Mouse (Mus musculus): Measurements from ENCODE around the gene Lpcat1. TPM values are rescaled to one million over a fixed set of nuclear protein-coding genes. Genes with fewer than 3 reads are reported as not detected.

Lpcat1 gene
- polyA plus RNA-seq (2014; fragmentation: Nextera tagmentation; extraction: Ambion mirVana), result 81.8 and 85.3 TPM in 2 replicates

DNA sequence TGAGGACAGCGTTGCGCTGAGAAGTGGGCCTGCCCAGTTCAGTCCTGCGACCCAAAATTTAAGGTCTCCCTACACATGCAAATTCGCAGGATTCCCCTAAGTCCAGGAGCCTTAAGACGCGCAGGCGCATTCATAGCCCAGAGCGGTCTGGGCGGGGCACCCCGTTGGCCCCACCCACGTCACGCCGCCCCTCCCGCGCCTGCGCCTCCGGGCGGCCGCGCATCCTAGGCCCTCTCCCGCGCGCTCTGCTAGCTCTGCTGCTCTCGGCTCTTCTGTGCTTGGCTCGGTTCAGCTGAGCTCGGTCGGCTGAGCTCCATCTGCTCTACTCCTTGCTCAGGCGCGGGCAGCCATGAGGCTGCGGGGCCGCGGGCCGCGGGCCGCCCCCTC, at the start of gene Lpcat1:
Gene Lpcat1, plus strand, starts transcription at position 164 of the 387 bp plus-strand sequence.
- ATAC-seq (ENCODE audit: insufficient read depth) (peak; percentile 97), DNase-seq (peak; percentile 96)
- peak within 1 kb of the TSS; percentile 98 for H3K27ac ChIP-seq (ENCODE audit: low read depth)
- H3K36me3 ChIP-seq (ENCODE audit: insufficient read depth), result 0 out of 2 replicates have a peak, but pooled peaks cover 8% of the 10 kb centered on the region
- TF ChIP-seq CTCF (IDR thresholded peaks at IDR 0.05; ENCODE audit: low read depth), result no peak
- H3K9me3 ChIP-seq (ENCODE audit: low read depth, low read length), result no peaks in the 10 kb centered on the region
- under 1% methylated on average over 35 of the region's 35 CpGs for WGBS
- no peaks in the 10 kb centered on the region for H3K27me3 ChIP-seq (ENCODE audit: insufficient read depth, low read length)
- H3K4me3 ChIP-seq (ENCODE audit: low read depth, low read length), result peak within 1 kb of the TSS; percentile 95
- H3K9ac ChIP-seq, result peak within 1 kb of the TSS; percentile 91
- H3K4me1 ChIP-seq (ENCODE audit: insufficient read depth), result peaks cover 14% of the 10 kb centered on the region
- H3K4me2 ChIP-seq, result peak within 1 kb of the TSS; percentile 91

GRCm38 (mm10) chr13:73417478-73418220, 49.3 kb upstream of the Lpcat1 start:
- ATAC-seq (ENCODE audit: insufficient read depth) (no peak), DNase-seq (peak; percentile 53)
- Histone ChIP-seq H3K9ac (no peak overlapping the region), H3K4me2 (no peak overlapping the region), H3K9me3 (ENCODE audit: low read depth, low read length) (no peaks in the 10 kb centered on the region), H3K27ac (ENCODE audit: low read depth) (no peak overlapping the region), H3K4me3 (ENCODE audit: low read depth, low read length) (no peak overlapping the region), H3K36me3 (ENCODE audit: insufficient read depth) (no peaks in the 10 kb centered on the region), H3K4me1 (ENCODE audit: insufficient read depth) (no peaks in the 10 kb centered on the region), H3K27me3 (ENCODE audit: insufficient read depth, low read length) (no peaks in the 10 kb centered on the region)
- peak; percentile 48 for TF ChIP-seq CTCF (IDR thresholded peaks at IDR 0.05; ENCODE audit: low read depth)
- WGBS, result 41% methylated on average over 15 of the region's 15 CpGs

GRCm38 (mm10) chr13:73418297-73418696, 48.7 kb upstream of the Lpcat1 start:
- Histone ChIP-seq H3K4me1 (ENCODE audit: insufficient read depth) (no peaks in the 10 kb centered on the region), H3K9me3 (ENCODE audit: low read depth, low read length) (no peaks in the 10 kb centered on the region)

DNA sequence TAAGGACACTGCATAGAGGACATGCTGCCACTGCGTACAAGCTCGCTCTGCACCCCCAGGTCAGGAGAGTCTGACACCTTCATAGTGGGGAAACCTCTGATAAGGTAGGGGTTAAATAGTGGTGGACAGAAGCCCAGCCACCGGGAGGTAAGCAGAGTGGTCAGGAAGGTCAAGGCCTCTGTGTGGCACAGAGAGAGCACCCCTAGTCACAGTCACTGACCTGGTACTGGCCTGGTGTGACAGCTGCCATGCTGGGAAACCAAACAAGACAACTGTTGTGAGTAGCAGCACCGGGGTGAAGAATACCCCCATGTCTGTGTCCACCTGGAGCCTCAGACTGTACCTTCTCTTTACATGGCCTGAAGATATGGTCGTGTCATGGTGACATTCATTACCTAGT, 47.8 kb upstream of the Lpcat1 start:
- ATAC-seq (ENCODE audit: insufficient read depth), result no peak
- DNase-seq, result no peak

More at GRCm38 (mm10) chr13:73418297-73418696, 48.7 kb upstream of the Lpcat1 start:
- ATAC-seq (ENCODE audit: insufficient read depth) (no peak), DNase-seq (no peak)
- no peak overlapping the region for H3K4me3 ChIP-seq (ENCODE audit: low read depth, low read length)
- no peak overlapping the region for H3K4me2 ChIP-seq
- no peak overlapping the region for H3K27ac ChIP-seq (ENCODE audit: low read depth)
- WGBS, result 63% methylated on average over 12 of the region's 12 CpGs
- no peaks in the 10 kb centered on the region for H3K36me3 ChIP-seq (ENCODE audit: insufficient read depth)
- H3K9ac ChIP-seq, result no peak overlapping the region
- no peak for TF ChIP-seq CTCF (IDR thresholded peaks at IDR 0.05; ENCODE audit: low read depth)
- H3K27me3 ChIP-seq (ENCODE audit: insufficient read depth, low read length), result no peaks in the 10 kb centered on the region

DNA sequence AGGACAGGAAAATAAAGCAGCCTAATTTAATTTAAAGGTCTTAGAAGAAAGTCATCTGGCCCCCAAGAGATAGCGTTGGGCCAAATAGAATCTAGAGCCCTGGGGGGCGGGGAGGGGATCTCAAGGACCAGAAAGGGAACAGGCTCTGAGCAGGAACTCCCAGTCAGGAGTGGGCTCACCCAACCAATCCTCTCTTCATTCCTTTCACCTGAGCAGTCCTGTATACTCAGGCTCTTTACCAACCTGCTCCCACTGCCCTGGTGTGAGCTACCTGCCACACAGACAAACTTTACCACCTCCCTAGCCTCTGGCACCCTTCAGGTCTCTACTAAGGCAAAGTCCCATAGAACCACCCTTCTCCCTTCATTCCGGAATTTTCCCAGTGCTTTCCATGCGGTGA, 44.0 kb upstream of the Lpcat1 start:
- 56% methylated on average over 4 of the region's 4 CpGs for WGBS
- ATAC-seq (ENCODE audit: insufficient read depth), result no peak
- no peak overlapping the region for H3K9ac ChIP-seq

More for the DNA sequence above, 47.8 kb upstream of the Lpcat1 start:
- Histone ChIP-seq H3K27ac (ENCODE audit: low read depth) (no peak overlapping the region), H3K4me3 (ENCODE audit: low read depth, low read length) (no peak overlapping the region), H3K9ac (no peak overlapping the region), H3K4me1 (ENCODE audit: insufficient read depth) (no peaks in the 10 kb centered on the region), H3K4me2 (no peak overlapping the region), H3K27me3 (ENCODE audit: insufficient read depth, low read length) (no peaks in the 10 kb centered on the region), H3K9me3 (ENCODE audit: low read depth, low read length) (no peaks in the 10 kb centered on the region), H3K36me3 (ENCODE audit: insufficient read depth) (no peaks in the 10 kb centered on the region)
- 66% methylated on average over 5 of the region's 5 CpGs for WGBS
- TF ChIP-seq CTCF (IDR thresholded peaks at IDR 0.05; ENCODE audit: low read depth), result no peak

DNA sequence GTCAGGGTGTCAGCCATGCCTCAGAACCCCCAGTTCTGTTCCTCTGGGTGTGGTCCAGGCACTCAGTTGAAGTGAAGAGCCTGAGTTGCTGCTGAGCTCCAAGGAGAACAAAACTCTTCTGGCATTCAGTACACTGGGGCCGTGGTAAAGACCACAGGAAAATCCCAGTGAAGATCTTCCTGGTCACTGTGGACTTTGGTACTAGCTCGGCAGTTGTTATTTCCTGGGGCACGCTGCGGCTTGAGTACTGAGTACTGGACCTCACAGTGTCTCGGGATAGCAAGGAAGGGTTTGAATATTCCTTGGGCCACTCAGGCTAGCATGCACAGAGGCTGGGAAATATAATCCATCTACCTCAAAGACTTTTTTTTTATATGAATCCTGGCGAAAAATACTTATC, 42.0 kb upstream of the Lpcat1 start:
- no peak overlapping the region for H3K9ac ChIP-seq
- no peaks in the 10 kb centered on the region for H3K4me1 ChIP-seq (ENCODE audit: insufficient read depth)
- no peak for TF ChIP-seq CTCF (IDR thresholded peaks at IDR 0.05; ENCODE audit: low read depth)
- no peaks in the 10 kb centered on the region for H3K9me3 ChIP-seq (ENCODE audit: low read depth, low read length)
- H3K27me3 ChIP-seq (ENCODE audit: insufficient read depth, low read length), result no peaks in the 10 kb centered on the region
- H3K27ac ChIP-seq (ENCODE audit: low read depth), result no peak overlapping the region
- no peak for ATAC-seq (ENCODE audit: insufficient read depth)
- no peak overlapping the region for H3K4me2 ChIP-seq
- no peaks in the 10 kb centered on the region for H3K36me3 ChIP-seq (ENCODE audit: insufficient read depth)
- WGBS, result 69% methylated on average over 6 of the region's 6 CpGs
- no peak for DNase-seq
- H3K4me3 ChIP-seq (ENCODE audit: low read depth, low read length), result no peak overlapping the region

More for the DNA sequence above, 44.0 kb upstream of the Lpcat1 start:
- no peaks in the 10 kb centered on the region for H3K9me3 ChIP-seq (ENCODE audit: low read depth, low read length)
- no peaks in the 10 kb centered on the region for H3K36me3 ChIP-seq (ENCODE audit: insufficient read depth)
- H3K4me1 ChIP-seq (ENCODE audit: insufficient read depth), result no peaks in the 10 kb centered on the region
- H3K27ac ChIP-seq (ENCODE audit: low read depth), result no peak overlapping the region
- no peak for DNase-seq
- H3K4me2 ChIP-seq, result no peak overlapping the region
- H3K4me3 ChIP-seq (ENCODE audit: low read depth, low read length), result no peak overlapping the region
- H3K27me3 ChIP-seq (ENCODE audit: insufficient read depth, low read length), result no peaks in the 10 kb centered on the region
- TF ChIP-seq CTCF (IDR thresholded peaks at IDR 0.05; ENCODE audit: low read depth), result no peak

GRCm38 (mm10) chr13:73425839-73426490, 41.0 kb upstream of the Lpcat1 start:
- Histone ChIP-seq H3K4me2 (0 out of 2 replicates have a peak overlapping the region, but pooled peaks have one; percentile 23), H3K27me3 (ENCODE audit: insufficient read depth, low read length) (no peaks in the 10 kb centered on the region), H3K9ac (no peak overlapping the region), H3K4me1 (ENCODE audit: insufficient read depth) (no peaks in the 10 kb centered on the region), H3K9me3 (ENCODE audit: low read depth, low read length) (no peaks in the 10 kb centered on the region), H3K36me3 (ENCODE audit: insufficient read depth) (no peaks in the 10 kb centered on the region), H3K4me3 (ENCODE audit: low read depth, low read length) (no peak overlapping the region), H3K27ac (ENCODE audit: low read depth) (no peak overlapping the region)
- TF ChIP-seq CTCF (IDR thresholded peaks at IDR 0.05; ENCODE audit: low read depth), result peak; percentile 94
- DNase-seq, result peak; percentile 88
- 6% methylated on average over 11 of the region's 11 CpGs for WGBS
- ATAC-seq (ENCODE audit: insufficient read depth), result peak; percentile 54; the same call in 1 of the 2 replicates

Data from lung, embryonic 14.5 days (tissue).